Mouse (Mus musculus): ENCODE measurements at regions not wholly inside any gene's neighbourhood (a gene's known extent, or its start where the extent isn't known, plus 50 kb on each side); places are given as distances from the start of the nearest gene placed in this dataset.

DNA sequence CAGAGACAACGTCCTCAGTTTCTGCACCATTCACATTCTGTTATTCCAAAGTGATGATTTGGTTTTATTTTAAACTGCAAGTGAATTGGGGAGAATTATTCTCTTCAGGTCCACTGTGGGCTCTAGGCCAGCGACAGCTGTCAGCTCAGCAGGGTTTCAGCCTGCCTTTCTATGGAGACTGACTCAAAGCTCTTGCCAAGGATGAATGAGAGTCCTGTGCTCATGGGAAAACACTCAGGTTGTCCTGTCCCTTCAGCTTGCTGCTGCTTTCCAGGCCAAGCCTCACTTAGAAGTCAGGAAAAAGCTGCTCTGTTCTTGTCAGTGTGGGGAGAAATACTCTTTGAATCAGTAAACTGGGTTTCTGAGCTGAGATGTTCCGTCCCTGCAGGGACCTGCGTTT is 2191.1 kb downstream of the 9330182O14Rik start:
- no peak for TF ChIP-seq CTCF (IDR thresholded peaks at IDR 0.05; ENCODE audit: insufficient read depth, low read depth, low read length)
- TF ChIP-seq POLR2A (IDR thresholded peaks at IDR 0.05; ENCODE audit: insufficient read depth, low read depth, low read length), result no peak
